Mouse (Mus musculus): Measurements from ENCODE around the gene Tescl. TPM values are rescaled to one million over a fixed set of nuclear protein-coding genes. Genes with fewer than 3 reads are reported as not detected.

The Tescl gene
- polyA plus RNA-seq, 1 experiment from 2014 or later, result not detected

Small RNAs within 50 kb of the gene (microRNA-seq; reads per million reads assigned to microRNA genes)
- gene Gm27592, result not detected

Other genes with a start within 250 kb of the Tescl start
- gene Zfp112, start 221.6 kb downstream of the Tescl start, polyA plus RNA-seq (2015; fragmentation: Nextera tagmentation; extraction: Ambion mirVana), result 1.0 TPM in 2 replicates
- gene Zfp235, start 199.8 kb downstream of the Tescl start, polyA plus RNA-seq (2015; fragmentation: Nextera tagmentation; extraction: Ambion mirVana), result 3.8 and 4.6 TPM in 2 replicates
- 0.61 and 0.94 TPM in 2 replicates for gene Zfp114, start 158.9 kb downstream of the Tescl start, polyA plus RNA-seq (2015; fragmentation: Nextera tagmentation; extraction: Ambion mirVana)
- 1.4 and 2.5 TPM in 2 replicates for gene Zfp111, start 122.5 kb downstream of the Tescl start, polyA plus RNA-seq (2015; fragmentation: Nextera tagmentation; extraction: Ambion mirVana)
- 1.3 and 2.3 TPM in 2 replicates for gene Zfp109, start 96.4 kb downstream of the Tescl start, polyA plus RNA-seq (2015; fragmentation: Nextera tagmentation; extraction: Ambion mirVana)
- gene Zfp108, start 79.1 kb downstream of the Tescl start, polyA plus RNA-seq (2015; fragmentation: Nextera tagmentation; extraction: Ambion mirVana), result 0.40 and 0.49 TPM in 2 replicates
- gene Zfp93, start 63.5 kb downstream of the Tescl start, polyA plus RNA-seq (2015; fragmentation: Nextera tagmentation; extraction: Ambion mirVana), result 0.97 and 1.2 TPM in 2 replicates
- 3.4 and 5.1 TPM in 2 replicates for gene Zfp61, start 32.7 kb downstream of the Tescl start, polyA plus RNA-seq (2015; fragmentation: Nextera tagmentation; extraction: Ambion mirVana)
- 2.5 and 2.6 TPM in 2 replicates for gene Zfp94, start 17.3 kb downstream of the Tescl start, polyA plus RNA-seq (2015; fragmentation: Nextera tagmentation; extraction: Ambion mirVana)
- gene Lypd5, start 15.3 kb upstream of the Tescl start, polyA plus RNA-seq (2015; fragmentation: Nextera tagmentation; extraction: Ambion mirVana), result not detected in 2 replicates
- 126 and 128 TPM in 2 replicates for gene Kcnn4, start 36.3 kb upstream of the Tescl start, polyA plus RNA-seq (2015; fragmentation: Nextera tagmentation; extraction: Ambion mirVana)
- 15.2 and 16.5 TPM in 2 replicates for gene Smg9, start 65.7 kb upstream of the Tescl start, polyA plus RNA-seq (2015; fragmentation: Nextera tagmentation; extraction: Ambion mirVana)
- gene Irgc1, start 118.4 kb upstream of the Tescl start, polyA plus RNA-seq (2015; fragmentation: Nextera tagmentation; extraction: Ambion mirVana), result not detected in 2 replicates
- gene Plaur, start 128.5 kb upstream of the Tescl start, polyA plus RNA-seq (2015; fragmentation: Nextera tagmentation; extraction: Ambion mirVana), result 1.9 and 2.3 TPM in 2 replicates
- gene Cadm4, start 148.1 kb upstream of the Tescl start, polyA plus RNA-seq (2015; fragmentation: Nextera tagmentation; extraction: Ambion mirVana), result 0.20 and 0.22 TPM in 2 replicates
- 7.0 and 8.3 TPM in 2 replicates for gene Zfp428, start 173.1 kb upstream of the Tescl start, polyA plus RNA-seq (2015; fragmentation: Nextera tagmentation; extraction: Ambion mirVana)
- not detected in 2 replicates for gene AC161166.1, start 178.5 kb upstream of the Tescl start, polyA plus RNA-seq (2015; fragmentation: Nextera tagmentation; extraction: Ambion mirVana)
- 0.99 and 1.4 TPM in 2 replicates for gene Irgq, start 196.8 kb upstream of the Tescl start, polyA plus RNA-seq (2015; fragmentation: Nextera tagmentation; extraction: Ambion mirVana)
- gene Pinlyp, start 212.2 kb upstream of the Tescl start, polyA plus RNA-seq (2015; fragmentation: Nextera tagmentation; extraction: Ambion mirVana), result not detected in 2 replicates
- gene Xrcc1, start 212.4 kb upstream of the Tescl start, polyA plus RNA-seq (2015; fragmentation: Nextera tagmentation; extraction: Ambion mirVana), result 48.3 and 51.6 TPM in 2 replicates